Mouse (Mus musculus) forebrain, embryonic 11.5 days (tissue): ENCODE data around the gene Zbtb18. TPM values are rescaled to one million over a fixed set of nuclear protein-coding genes. Genes with fewer than 3 reads are reported as not detected.

Source experiments
- ATAC-seq: fragments of 200-750 bp; cut with Nextera tagmentation; replicated peaks from 2 replicates; pipeline ENCODE4 v1.8.0; 2017; ENCODE audit warnings: moderate TSS enrichment; ENCODE audit not compliant: low FRiP score
- DNase-seq: peaks from one replicate; pipeline ENCODE4 v3.0.0-alpha.2; 2017; ENCODE audit warnings: low spot score
- H3K27ac ChIP-seq: fragments of 300-500 bp; sonication (generic); 2 replicates; pipeline ENCODE4 v1.5.1; 2014; ENCODE audit warnings: low read depth, low read length
- H3K27me3 ChIP-seq: fragments of 300-500 bp; sonication (generic); 2 replicates; pipeline ENCODE4 v1.6.1; 2014; ENCODE audit warnings: mild to moderate bottlenecking, low read length, mixed read lengths; ENCODE audit not compliant: control insufficient read depth, insufficient read depth
- H3K36me3 ChIP-seq: fragments of 300-500 bp; sonication (generic); 2 replicates; pipeline ENCODE4 v1.6.1; 2014; ENCODE audit warnings: mild to moderate bottlenecking, low read length, moderate library complexity, mixed read lengths; ENCODE audit not compliant: control insufficient read depth, insufficient read depth
- H3K4me1 ChIP-seq: fragments of 300-500 bp; sonication (generic); replicated peaks from 2 replicates; pipeline ENCODE4 v1.6.1; 2014; ENCODE audit warnings: low read length, mixed read lengths; ENCODE audit not compliant: control insufficient read depth, insufficient read depth
- H3K4me2 ChIP-seq: fragments of 300-500 bp; sonication (generic); 2 replicates; pipeline ENCODE4 v1.6.1; 2014; ENCODE audit warnings: low read depth, mild to moderate bottlenecking, low read length, moderate library complexity, mixed read lengths; ENCODE audit not compliant: severe bottlenecking
- H3K4me3 ChIP-seq: fragments of 300-500 bp; sonication (generic); 2 replicates; pipeline ENCODE4 v1.5.1; 2014; ENCODE audit warnings: low read depth, low read length
- H3K9ac ChIP-seq: fragments of 300-500 bp; sonication (generic); 2 replicates; pipeline ENCODE4 v1.6.1; 2014; ENCODE audit warnings: low read length
- H3K9me3 ChIP-seq: fragments of 300-500 bp; sonication (generic); 2 replicates; pipeline ENCODE4 v1.6.1; 2016; ENCODE audit warnings: low read length, mixed read lengths; ENCODE audit not compliant: control insufficient read depth
- WGBS: fragments of 180-500 bp; shearing (Covaris S2); extraction: QIAGEN DNeasy Blood & Tissue Kit; methylation state at CpG from one replicate; pipeline ENCODE4 v1.1.7; 2014; 5-methylcytosine and 5-hydroxymethylcytosine counted together
- polyA plus RNA-seq: library from polyadenylated mRNA; unstranded; fragments of >200 nt; fragmentation: Nextera tagmentation; extraction: Ambion mirVana; gene quantifications from 2 replicates; pipeline ENCODE4 v1.2.1, GENCODE M21; 2014

The Zbtb18 gene
- polyA plus RNA-seq, 1 experiment from 2014 or later, result 6.6 TPM

DNA sequence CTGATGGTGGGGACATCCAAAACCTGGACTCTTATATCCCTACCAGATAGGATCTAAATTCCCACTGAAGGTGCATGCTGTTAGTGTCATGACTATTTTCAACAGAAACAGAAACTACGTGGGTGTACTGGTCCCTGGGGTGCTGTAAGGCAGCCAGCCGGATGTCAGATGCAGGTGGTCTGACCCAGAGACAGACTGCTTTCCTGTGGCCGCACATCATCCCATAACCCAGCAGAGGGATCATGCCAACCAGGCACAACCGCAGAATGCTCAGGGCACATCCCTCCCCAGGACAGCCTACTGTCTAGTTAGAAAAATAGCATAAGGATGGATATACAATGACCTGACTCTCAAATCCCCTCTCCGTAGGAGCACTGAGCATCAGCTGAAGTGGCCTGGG lies 14.3 kb upstream of the Zbtb18 start:
- ATAC-seq, result no peak
- 84% methylated on average over 5 of the region's 5 CpGs for WGBS
- H3K9ac ChIP-seq, result no peak overlapping the region
- H3K4me2 ChIP-seq, result no peak overlapping the region
- H3K9me3 ChIP-seq, result no peaks in the 10 kb centered on the region
- no peak overlapping the region for H3K27ac ChIP-seq
- no peaks in the 10 kb centered on the region for H3K4me1 ChIP-seq
- no peaks in the 10 kb centered on the region for H3K36me3 ChIP-seq
- no peak for DNase-seq
- no peaks in the 10 kb centered on the region for H3K27me3 ChIP-seq
- no peak overlapping the region for H3K4me3 ChIP-seq

DNA sequence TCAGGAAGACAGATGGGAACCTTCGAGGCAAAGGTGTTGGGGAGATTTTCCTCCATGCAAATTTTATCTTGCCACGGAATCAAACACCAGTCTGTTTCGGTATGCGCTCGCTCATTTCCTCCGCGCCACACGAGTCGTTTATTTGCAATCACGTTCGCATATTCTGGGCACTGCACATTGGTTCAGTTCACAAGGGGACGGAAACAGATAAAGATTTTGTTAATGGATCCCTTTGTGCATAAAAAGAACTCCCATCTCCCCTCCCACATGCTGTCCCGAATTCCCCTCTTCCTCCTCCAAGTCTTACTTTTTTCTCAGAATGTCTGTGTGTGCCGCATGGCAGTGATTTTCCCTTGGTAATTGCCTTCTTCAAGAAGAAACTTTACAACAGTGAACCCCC lies 13.8 kb upstream of the Zbtb18 start:
- Histone ChIP-seq H3K9me3 (no peaks in the 10 kb centered on the region), H3K4me2 (no peak overlapping the region), H3K9ac (no peak overlapping the region), H3K4me3 (no peak overlapping the region), H3K27ac (no peak overlapping the region), H3K4me1 (no peaks in the 10 kb centered on the region), H3K36me3 (no peaks in the 10 kb centered on the region), H3K27me3 (no peaks in the 10 kb centered on the region)
- ATAC-seq (no peak), DNase-seq (no peak)
- 87% methylated on average over 14 of the region's 14 CpGs for WGBS

DNA sequence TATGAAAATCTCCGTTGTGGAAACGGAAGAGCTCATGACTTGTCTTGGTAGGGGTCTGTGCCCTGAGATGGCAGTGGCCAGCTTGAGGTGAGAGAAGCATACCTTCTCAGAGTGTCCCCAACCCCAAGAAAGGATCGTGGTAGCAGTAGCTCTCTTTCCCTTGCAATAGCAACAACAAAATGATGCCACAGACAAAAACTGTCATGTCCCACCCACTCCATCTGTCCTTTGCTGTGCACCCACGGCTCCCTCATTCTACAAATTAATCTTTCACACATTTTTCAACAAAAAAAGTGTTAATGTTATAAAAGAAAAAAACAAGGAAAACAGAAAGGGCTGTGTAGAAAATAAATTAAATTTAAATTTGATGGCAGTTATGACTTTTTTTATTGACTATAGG lies 13.1 kb upstream of the Zbtb18 start:
- no peaks in the 10 kb centered on the region for H3K4me1 ChIP-seq
- no peaks in the 10 kb centered on the region for H3K9me3 ChIP-seq
- H3K27me3 ChIP-seq, result no peaks in the 10 kb centered on the region
- ATAC-seq (no peak), DNase-seq (no peak)
- no peaks in the 10 kb centered on the region for H3K36me3 ChIP-seq
- no peak overlapping the region for H3K4me2 ChIP-seq
- H3K9ac ChIP-seq, result no peak overlapping the region
- 82% methylated on average over 4 of the region's 4 CpGs for WGBS
- no peak overlapping the region for H3K27ac ChIP-seq
- H3K4me3 ChIP-seq, result no peak overlapping the region

DNA sequence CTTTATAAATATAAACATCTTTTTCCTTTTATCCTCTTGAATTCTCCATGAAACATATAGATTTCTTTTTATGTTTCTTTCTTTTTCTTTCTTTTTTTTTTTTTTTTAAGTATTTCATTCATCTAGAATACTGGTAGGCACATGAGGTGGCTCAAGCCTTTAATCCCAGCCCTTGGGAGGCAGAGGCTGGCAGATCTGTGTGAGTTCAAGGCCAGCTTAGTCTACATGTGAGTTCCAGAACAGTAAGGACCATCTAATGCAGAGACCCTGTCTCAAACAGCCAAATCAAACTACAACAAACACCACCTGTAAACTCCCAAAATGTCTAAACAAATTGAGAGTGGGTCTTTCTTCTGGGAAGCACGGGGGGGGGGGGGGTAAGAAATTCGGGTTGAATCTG lies 1.7 kb upstream of the Zbtb18 start:
- Histone ChIP-seq H3K9ac (no peak overlapping the region), H3K27ac (no peak overlapping the region), H3K27me3 (no peaks in the 10 kb centered on the region), H3K4me1 (peaks cover 3% of the 10 kb centered on the region; the same call in 1 of the 2 replicates), H3K36me3 (no peaks in the 10 kb centered on the region), H3K9me3 (no peaks in the 10 kb centered on the region), H3K4me3 (peak overlapping the region; percentile 98; the same call in 1 of the 2 replicates), H3K4me2 (peak overlapping the region; percentile 77)
- no peak for DNase-seq
- ATAC-seq, result no peak
- 5% methylated on average over 2 of the region's 2 CpGs for WGBS

DNA sequence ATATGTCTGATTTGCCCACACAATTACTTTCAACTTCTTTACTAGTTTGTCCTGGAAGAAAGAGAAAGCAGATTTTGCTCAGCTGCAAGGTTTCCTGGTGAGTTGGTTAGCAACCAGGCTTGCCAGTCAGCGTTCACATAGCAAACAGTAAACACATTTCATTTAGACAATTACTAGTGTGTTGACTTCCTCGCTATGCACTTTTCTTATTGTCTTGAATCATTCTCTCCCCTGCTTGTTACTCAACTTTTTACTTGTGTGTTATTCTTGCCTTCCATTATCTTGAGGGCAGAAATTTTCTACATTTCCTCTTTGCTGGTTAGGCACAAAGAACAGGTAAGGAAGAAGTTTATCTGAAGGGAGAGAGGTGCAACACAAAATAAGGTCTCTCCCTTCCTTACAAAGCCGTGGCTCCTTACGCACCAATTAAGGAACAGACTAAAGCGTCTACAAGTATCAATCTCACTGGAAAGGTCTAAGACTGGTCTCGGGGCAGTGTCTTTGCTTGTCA lies 1.1 kb upstream of the Zbtb18 start:
- Histone ChIP-seq H3K4me3 (peak overlapping the region; percentile 98), H3K9ac (peak overlapping the region; percentile 85), H3K4me2 (peak overlapping the region; percentile 77), H3K9me3 (no peaks in the 10 kb centered on the region), H3K36me3 (no peaks in the 10 kb centered on the region), H3K27ac (peak overlapping the region; percentile 99), H3K4me1 (peaks cover 3% of the 10 kb centered on the region; the same call in 1 of the 2 replicates), H3K27me3 (no peaks in the 10 kb centered on the region)
- DNase-seq, result no peak
- 1% methylated on average over 6 of the region's 6 CpGs for WGBS
- no peak for ATAC-seq

DNA sequence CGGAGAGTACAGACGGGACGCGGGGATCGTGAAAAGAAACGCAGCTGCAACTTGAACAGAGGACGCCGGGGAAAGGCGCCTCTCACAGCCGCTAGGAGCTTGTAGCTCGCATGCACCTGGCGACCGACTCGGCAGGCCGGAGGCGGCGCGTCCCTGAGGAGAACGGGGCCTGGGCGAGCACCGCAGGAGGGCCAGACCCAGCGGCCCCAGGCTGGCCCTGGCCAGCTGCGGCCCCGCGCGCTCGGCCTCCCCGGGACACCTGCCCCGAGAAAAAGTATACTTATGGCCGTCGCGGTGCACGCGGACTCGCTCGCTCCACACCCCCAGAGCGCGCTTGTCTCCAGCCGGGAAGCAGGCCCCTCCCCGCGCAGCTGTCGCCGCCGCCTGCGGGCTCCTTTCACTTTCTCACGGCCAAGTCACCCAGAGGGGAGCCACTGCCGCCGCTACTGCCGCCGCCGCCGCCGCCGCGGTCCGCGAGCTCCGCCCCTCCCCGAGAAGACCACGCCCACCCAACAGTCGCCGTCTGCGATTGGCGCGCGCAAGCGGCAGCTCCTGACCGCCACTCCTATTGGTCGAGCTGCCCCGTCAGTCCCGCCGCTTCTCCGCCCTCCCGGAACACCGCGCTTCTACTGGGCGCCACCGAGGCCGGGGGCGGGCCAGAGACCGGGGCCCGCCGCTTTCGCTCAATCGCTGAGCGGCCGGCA lies 507 bp upstream of the Zbtb18 start:
- H3K27ac ChIP-seq, result peak overlapping the region; percentile 99
- H3K9ac ChIP-seq, result peak overlapping the region; percentile 85

DNA sequence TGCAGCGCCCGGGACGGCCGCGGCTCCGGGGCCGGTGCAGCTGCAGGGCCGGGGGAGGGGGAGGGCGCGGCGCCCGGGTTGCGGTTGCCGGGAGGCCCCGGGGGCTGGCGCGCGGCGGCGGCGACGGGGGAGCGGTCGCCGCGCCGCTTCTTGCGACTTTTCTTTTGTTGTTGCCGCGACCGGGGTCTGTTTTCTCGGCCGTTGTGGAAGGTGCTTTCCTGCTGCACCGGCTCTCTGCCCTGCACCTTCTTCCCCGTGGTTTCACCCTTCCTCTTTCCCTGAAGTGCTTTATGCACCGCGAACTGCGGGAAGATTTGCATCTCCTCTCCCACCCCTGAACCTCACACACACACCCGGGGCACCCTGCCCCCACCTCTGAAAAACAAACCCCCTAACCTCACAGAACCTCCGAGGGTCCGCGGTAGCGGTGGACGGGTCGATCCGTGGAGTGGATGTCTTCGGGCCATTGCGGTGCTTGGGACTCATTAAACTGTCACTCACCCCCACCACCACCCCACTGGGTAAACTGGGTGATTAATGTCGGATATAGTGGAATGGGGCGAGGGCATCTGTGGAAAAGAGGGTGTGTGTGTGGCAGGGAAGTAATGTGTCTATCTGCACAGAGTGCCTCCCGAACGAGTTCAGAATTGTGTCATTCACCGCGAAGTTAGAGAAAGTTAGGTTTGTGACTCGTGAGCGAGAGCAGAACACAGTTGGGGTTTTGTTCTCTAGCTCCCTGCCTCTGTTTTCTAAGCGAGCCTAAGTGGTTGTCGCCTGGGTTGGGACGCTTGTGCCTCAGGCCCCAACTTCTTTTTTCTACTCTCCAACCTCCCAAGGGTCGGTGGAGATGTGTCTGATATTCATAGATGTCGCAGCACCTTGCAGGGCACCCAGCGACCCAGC lies 921 bp downstream of the Zbtb18 start:
- H3K36me3 ChIP-seq, result peaks cover 2% of the 10 kb centered on the region; the same call in 1 of the 2 replicates
- peak overlapping the region; percentile 97 for H3K27ac ChIP-seq
- 0 out of 2 replicates have a peak, but pooled peaks have one; percentile 0 for ATAC-seq
- H3K27me3 ChIP-seq, result no peaks in the 10 kb centered on the region
- WGBS, result under 1% methylated on average over 59 of the region's 62 CpGs
- peak; percentile 76 for DNase-seq
- peaks cover 17% of the 10 kb centered on the region for H3K4me1 ChIP-seq
- H3K9me3 ChIP-seq, result no peaks in the 10 kb centered on the region
- peak overlapping the region; percentile 97 for H3K9ac ChIP-seq
- H3K4me2 ChIP-seq, result peak overlapping the region; percentile 87
- peak overlapping the region; percentile 98 for H3K4me3 ChIP-seq

More for the DNA sequence above, 507 bp upstream of the Zbtb18 start:
- H3K36me3 ChIP-seq, result no peaks in the 10 kb centered on the region
- H3K4me3 ChIP-seq, result peak overlapping the region; percentile 98
- peaks cover 3% of the 10 kb centered on the region for H3K4me1 ChIP-seq
- under 1% methylated on average over 86 of the region's 87 CpGs for WGBS
- no peaks in the 10 kb centered on the region for H3K9me3 ChIP-seq
- ATAC-seq (peak; percentile 98), DNase-seq (peak; percentile 99)
- peak overlapping the region; percentile 77 for H3K4me2 ChIP-seq
- no peaks in the 10 kb centered on the region for H3K27me3 ChIP-seq

DNA sequence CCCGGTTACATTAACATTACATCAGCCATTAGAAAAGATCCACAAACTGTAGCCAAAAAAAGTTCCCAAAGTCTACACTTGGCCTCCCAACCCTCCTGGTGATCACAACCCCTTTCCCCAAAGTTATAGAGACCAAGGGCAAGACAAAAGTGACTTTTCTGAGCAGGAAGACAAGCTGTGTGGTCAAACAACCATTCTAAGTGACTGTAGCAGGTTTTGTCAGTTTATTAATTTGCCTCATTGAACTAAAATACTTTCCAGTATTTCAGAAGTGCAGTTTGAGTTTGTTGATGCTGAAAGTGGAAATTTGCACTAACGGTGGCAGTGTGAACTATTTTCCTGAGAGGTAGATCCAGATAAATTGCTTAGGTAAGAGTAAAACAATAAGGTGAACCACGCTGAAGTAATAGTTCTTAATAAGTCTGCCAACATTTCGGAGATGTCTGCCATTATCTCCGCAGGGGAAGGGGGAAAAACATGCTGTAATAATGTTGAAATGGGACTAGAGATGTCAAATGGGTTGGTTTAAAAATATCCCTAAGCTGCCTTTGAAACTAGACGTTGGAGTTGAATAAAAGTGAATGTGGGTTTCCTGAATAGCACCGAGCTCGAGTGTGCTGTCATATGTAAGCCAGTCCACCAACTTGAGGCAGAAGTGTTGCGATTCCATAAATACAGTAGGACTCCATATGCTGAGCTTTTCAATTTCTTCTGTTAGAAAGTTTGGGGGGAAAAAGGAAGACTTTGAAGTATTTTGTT lies 1.8 kb downstream of the Zbtb18 start:
- H3K27ac ChIP-seq, result peak overlapping the region; percentile 97
- ATAC-seq (no peak), DNase-seq (no peak)
- H3K9me3 ChIP-seq, result no peaks in the 10 kb centered on the region
- H3K27me3 ChIP-seq, result no peaks in the 10 kb centered on the region
- 19% methylated on average over 9 of the region's 9 CpGs for WGBS
- peaks cover 18% of the 10 kb centered on the region for H3K4me1 ChIP-seq
- H3K36me3 ChIP-seq, result peaks cover 2% of the 10 kb centered on the region; the same call in 1 of the 2 replicates
- H3K4me3 ChIP-seq, result peak overlapping the region; percentile 98
- peak overlapping the region; percentile 87 for H3K4me2 ChIP-seq
- H3K9ac ChIP-seq, result peak overlapping the region; percentile 97
